Mouse (Mus musculus) heart, postnatal 10 days (tissue): Measurements from ENCODE around the gene Olfr965. TPM values are rescaled to one million over a fixed set of nuclear protein-coding genes. Genes with fewer than 3 reads are reported as not detected.
A peak's percentile ranks its signal among the peaks of the same experiment; 100 is the strongest.
"Not testable (repeated sequence)": the region's sequence is repeated elsewhere in the genome, so short reads cannot be mapped to it uniquely, and the experiment has no call there.

Experiments used
- DNase-seq, 2 experiments: peaks; one replicate each; pipeline ENCODE4 v3.0.0; 2021
- intact Hi-C: fragments of 180-260 bp; cut with DNase I; formaldehyde crosslinking; loops from one replicate; pipeline ENCODE4 v1.15.1; 2025
- total RNA-seq, 2 experiments: library from RNA; stranded (reverse); gene quantifications; 2 replicates each; pipeline ENCODE4 v1.2.3; 2021

Olfr965 gene
- total RNA-seq: not detected

GRCm38 (mm10) chr9:39711053-39711452, at the start of gene Olfr965:
Gene Olfr965, plus strand, starts transcription at chr9:39711353.
- DNase-seq: no peak
- intact Hi-C loops: no loop called here

- intact Hi-C loops: no loop called here
Measured at GRCm38 (mm10) chr9:39666905-39667304, 44.2 kb upstream of the Olfr965 start, which contains the start of gene Olfr963. Gene Olfr963, plus strand, starts transcription at chr9:39667205.

GRCm38 (mm10) chr9:39669723-39670122, 41.4 kb upstream of the Olfr965 start:
- intact Hi-C loops: no loop called here
- no peak for DNase-seq

More at GRCm38 (mm10) chr9:39666905-39667304, 44.2 kb upstream of the Olfr965 start, which contains the start of gene Olfr963:
- DNase-seq: no peak

GRCm38 (mm10) chr9:39674820-39675219, 36.3 kb upstream of the Olfr965 start:
- no peak for DNase-seq
- intact Hi-C loops: no loop called here

GRCm38 (mm10) chr9:39678557-39678956, 32.6 kb upstream of the Olfr965 start:
- intact Hi-C loops: no loop called here
- no peak for DNase-seq

- intact Hi-C loops: no loop called here
- DNase-seq: no peak
Measured at GRCm38 (mm10) chr9:39679280-39679679, 31.9 kb upstream of the Olfr965 start.

GRCm38 (mm10) chr9:39701123-39701522, 10.0 kb upstream of the Olfr965 start:
- intact Hi-C loops: not testable (repeated sequence)

GRCm38 (mm10) chr9:39707017-39707416, 4.1 kb upstream of the Olfr965 start, which contains the start of gene Olfr149:
Gene Olfr149, minus strand, starts transcription at chr9:39707117.
- intact Hi-C loops: no loop called here
- no peak for DNase-seq

More at GRCm38 (mm10) chr9:39701123-39701522, 10.0 kb upstream of the Olfr965 start:
- DNase-seq: not testable (repeated sequence)

GRCm38 (mm10) chr9:39708958-39709357, 2.2 kb upstream of the Olfr965 start:
- intact Hi-C loops: no loop called here
- DNase-seq: peak; percentile 45 to 50

GRCm38 (mm10) chr9:39730678-39731077, 19.5 kb downstream of the Olfr965 start, which contains the start of gene Olfr150:
Gene Olfr150, plus strand, starts transcription at chr9:39730978.
- intact Hi-C loops: no loop called here
- no peak for DNase-seq

- intact Hi-C loops: no loop called here
- no peak for DNase-seq
Measured at GRCm38 (mm10) chr9:39740741-39741140, 29.6 kb downstream of the Olfr965 start.

GRCm38 (mm10) chr9:39745949-39746348, 34.8 kb downstream of the Olfr965 start, which contains the start of gene Olfr967:
Gene Olfr967, plus strand, starts transcription at chr9:39746249.
- intact Hi-C loops: no loop called here
- DNase-seq: no peak

GRCm38 (mm10) chr9:39746428-39746827, 35.3 kb downstream of the Olfr965 start:
- DNase-seq: no peak

More at GRCm38 (mm10) chr9:39746428-39746827, 35.3 kb downstream of the Olfr965 start:
- intact Hi-C loops: no loop called here

Other genes with a start within 250 kb of the Olfr965 start
- not detected for gene Olfr955, start 239.4 kb upstream of the Olfr965 start, total RNA-seq
- not detected for gene Olfr44, start 217.4 kb upstream of the Olfr965 start, total RNA-seq
- gene Olfr957, start 195.5 kb upstream of the Olfr965 start, total RNA-seq: not detected
- gene Olfr958, start 157.3 kb upstream of the Olfr965 start, total RNA-seq: not detected
- not detected for gene Olfr959, start 135.8 kb upstream of the Olfr965 start, total RNA-seq
- gene AW551984, start 107.0 kb upstream of the Olfr965 start, total RNA-seq: 1 to 10 TPM; 2.3 to 3.8 TPM
- gene Olfr148, start 100.7 kb upstream of the Olfr965 start, total RNA-seq: not detected
- gene Olfr960, start 90.0 kb upstream of the Olfr965 start, total RNA-seq: not detected
- not detected for gene Olfr961, start 66.3 kb upstream of the Olfr965 start, total RNA-seq
- not detected for gene Olfr963, start 44.1 kb upstream of the Olfr965 start, total RNA-seq
- gene Olfr149, start 4.2 kb upstream of the Olfr965 start, total RNA-seq: not detected
- not detected for gene Olfr150, start 19.6 kb downstream of the Olfr965 start, total RNA-seq
- not detected for gene Olfr967, start 34.9 kb downstream of the Olfr965 start, total RNA-seq
- gene Olfr968, start 71.9 kb downstream of the Olfr965 start, total RNA-seq: not detected
- not detected for gene Olfr969, start 79.6 kb downstream of the Olfr965 start, total RNA-seq
- not detected for gene Olfr970, start 97.5 kb downstream of the Olfr965 start, total RNA-seq
- not detected for gene Olfr971, start 125.5 kb downstream of the Olfr965 start, total RNA-seq
- gene Olfr972, start 155.1 kb downstream of the Olfr965 start, total RNA-seq: not detected
- not detected for gene Olfr229, start 196.0 kb downstream of the Olfr965 start, total RNA-seq
- not detected for gene Olfr974, start 226.1 kb downstream of the Olfr965 start, total RNA-seq
- gene Olfr975, start 240.7 kb downstream of the Olfr965 start, total RNA-seq: not detected
- not detected for gene Olfr976, start 249.8 kb downstream of the Olfr965 start, total RNA-seq